In the genomic region with DNA sequence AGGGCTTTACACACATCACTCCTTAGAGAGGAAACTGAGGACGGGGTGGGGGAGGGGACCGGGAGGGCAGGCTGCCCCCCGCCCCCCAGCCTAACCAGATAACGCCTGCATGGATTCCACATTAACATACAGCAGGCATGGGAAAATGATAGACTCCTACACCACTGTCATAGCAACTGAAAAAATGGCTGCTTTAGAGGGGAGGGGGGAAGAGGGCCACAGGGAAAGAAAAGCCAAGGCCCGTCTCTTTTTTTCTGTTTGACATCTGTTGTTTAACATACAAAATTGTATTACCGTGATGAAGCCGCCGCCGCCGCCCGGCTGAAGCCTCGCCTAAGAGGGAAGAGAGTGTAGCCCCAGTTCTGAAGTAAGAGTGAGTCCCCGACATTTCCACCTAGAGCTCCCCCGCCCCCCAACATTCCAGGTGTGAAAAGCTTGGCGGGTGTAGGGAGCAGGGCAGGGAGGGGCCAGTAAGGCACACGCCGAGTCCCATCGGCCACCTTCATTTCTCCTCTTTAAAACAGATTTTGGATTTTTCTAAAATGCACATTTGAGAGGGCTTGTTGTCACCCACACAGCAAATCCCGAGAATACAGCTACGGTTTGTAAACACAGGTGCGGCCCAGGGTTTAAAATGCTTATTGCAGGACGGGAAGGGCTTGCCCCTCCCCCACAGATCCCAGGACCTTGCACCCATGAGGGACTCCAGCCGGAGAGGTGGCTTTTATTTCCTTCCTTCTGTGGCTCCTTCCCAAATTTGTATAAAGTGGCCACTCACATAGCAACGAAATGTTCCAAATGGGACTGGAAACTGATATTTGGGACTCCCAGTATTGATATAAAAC, we compare ENCODE assay signal across 8 mouse cellular contexts.
A peak's percentile ranks its signal among the peaks of the same experiment; 100 is the strongest.
DNase-seq lines count a peak whose midpoint lies in the region; ATAC-seq and TF ChIP-seq lines count a peak whose summit lies in the region.

No protein-coding gene starts in this region.

- no peak for TF ChIP-seq CTCF in lung, adult 2 months (IDR thresholded peaks at IDR 0.05; ENCODE audit: insufficient read depth, low read length)

- H3K9ac ChIP-seq in embryonic facial prominence, embryonic 13.5 days = peak overlapping the region; percentile 57
- H3K9ac ChIP-seq in limb, embryonic 12.5 days (replicated peaks) = no peak overlapping the region
- H3K9ac ChIP-seq in stomach, embryonic 14.5 days (replicated peaks; ENCODE audit: low read depth, low read length) = 0 out of 2 replicates have a peak overlapping the region, but pooled peaks have one; percentile 7

- peak overlapping the region; percentile 53 for H3K27ac ChIP-seq in embryonic facial prominence, embryonic 13.5 days
- no peak overlapping the region for H3K27ac ChIP-seq in limb, embryonic 12.5 days
- H3K27ac ChIP-seq in stomach, embryonic 14.5 days (ENCODE audit: low read length) = peak overlapping the region; percentile 21; the same call in 1 of the 2 replicates

- no peak for TF ChIP-seq POLR2A in lung, adult 2 months (IDR thresholded peaks at IDR 0.05; ENCODE audit: borderline replicate concordance, extremely low read depth, low read depth, low read length)

- no peaks in the 10 kb centered on the region for H3K36me3 ChIP-seq in embryonic facial prominence, embryonic 13.5 days
- H3K36me3 ChIP-seq in limb, embryonic 12.5 days = no peaks in the 10 kb centered on the region
- no peaks in the 10 kb centered on the region for H3K36me3 ChIP-seq in stomach, embryonic 14.5 days (ENCODE audit: control insufficient read depth, insufficient read depth, low read length)

- no peaks in the 10 kb centered on the region; the same call in 1 of the 2 replicates for H3K4me1 ChIP-seq in lung, adult 2 months (ENCODE audit: control insufficient read depth, insufficient read depth, low read length)
- peaks cover 34% of the 10 kb centered on the region for H3K4me1 ChIP-seq in embryonic facial prominence, embryonic 13.5 days
- H3K4me1 ChIP-seq in limb, embryonic 12.5 days (replicated peaks) = peaks cover 34% of the 10 kb centered on the region
- peaks cover 10% of the 10 kb centered on the region for H3K4me1 ChIP-seq in stomach, embryonic 14.5 days (ENCODE audit: control insufficient read depth, insufficient read depth, low read length)

- peak overlapping the region; percentile 61 for H3K4me2 ChIP-seq in embryonic facial prominence, embryonic 13.5 days
- peak overlapping the region; percentile 58 for H3K4me2 ChIP-seq in limb, embryonic 12.5 days
- peak overlapping the region; percentile 34 for H3K4me2 ChIP-seq in stomach, embryonic 14.5 days (replicated peaks; ENCODE audit: low read depth, low read length)

- no peak for ATAC-seq in embryonic facial prominence, embryonic 13.5 days (ENCODE audit: insufficient number of reproducible peaks, insufficient read depth, low FRiP score, low TSS enrichment, low read depth)
- ATAC-seq in limb, embryonic 12.5 days (ENCODE audit: insufficient number of reproducible peaks, insufficient read depth, low FRiP score, low TSS enrichment, low read depth) = no peak
- no peak for ATAC-seq in stomach, embryonic 14.5 days (ENCODE audit: insufficient number of reproducible peaks, insufficient read depth, low FRiP score, low read depth)

- H3K4me3 ChIP-seq in lung, adult 2 months (replicated peaks; ENCODE audit: extremely low read depth, low read depth, low read length) = no peak overlapping the region
- H3K4me3 ChIP-seq in embryonic facial prominence, embryonic 13.5 days = peak overlapping the region; percentile 32
- H3K4me3 ChIP-seq in limb, embryonic 12.5 days (replicated peaks) = peak overlapping the region; percentile 31
- peak overlapping the region; percentile 19 for H3K4me3 ChIP-seq in stomach, embryonic 14.5 days (ENCODE audit: low read depth, low read length)

- WGBS in lung, adult 2 months = 4% methylated on average over 24 of the region's 24 CpGs
- 2% methylated on average over 24 of the region's 24 CpGs for WGBS in embryonic facial prominence, embryonic 13.5 days
- WGBS in limb, embryonic 12.5 days = 2% methylated on average over 24 of the region's 24 CpGs
- 2% methylated on average over 24 of the region's 24 CpGs for WGBS in stomach, embryonic 14.5 days

- H3K9me3 ChIP-seq in embryonic facial prominence, embryonic 13.5 days = no peaks in the 10 kb centered on the region
- H3K9me3 ChIP-seq in limb, embryonic 12.5 days = no peaks in the 10 kb centered on the region
- no peaks in the 10 kb centered on the region for H3K9me3 ChIP-seq in stomach, embryonic 14.5 days (ENCODE audit: control insufficient read depth, low read depth, low read length)

- peaks cover 28% of the 10 kb centered on the region for H3K27me3 ChIP-seq in embryonic facial prominence, embryonic 13.5 days
- peaks cover 46% of the 10 kb centered on the region for H3K27me3 ChIP-seq in limb, embryonic 12.5 days
- peaks cover 6% of the 10 kb centered on the region; the same call in 1 of the 2 replicates for H3K27me3 ChIP-seq in stomach, embryonic 14.5 days (ENCODE audit: control insufficient read depth, insufficient read depth, low read length)

- DNase-seq in lung, adult 2 months = peak; percentile 5
- no peak for DNase-seq in lung, postnatal 10 days
- DNase-seq in spleen, adult 18-20 months = no peak
- no peak for DNase-seq in frontal cortex, adult 2 months (ENCODE audit: extremely low spot score in 1 of 2, low spot score in 1 of 2)
- no peak for DNase-seq in lung, postnatal 4 days
